Mouse (Mus musculus): ENCODE measurements around the gene Mad1l1. TPM values are rescaled to one million over a fixed set of nuclear protein-coding genes. Genes with fewer than 3 reads are reported as not detected.
A peak's percentile ranks its signal among the peaks of the same experiment; 100 is the strongest.

The Mad1l1 gene
- polyA plus RNA-seq, 1 experiment from 2014 or later = 32.2 TPM

DNA sequence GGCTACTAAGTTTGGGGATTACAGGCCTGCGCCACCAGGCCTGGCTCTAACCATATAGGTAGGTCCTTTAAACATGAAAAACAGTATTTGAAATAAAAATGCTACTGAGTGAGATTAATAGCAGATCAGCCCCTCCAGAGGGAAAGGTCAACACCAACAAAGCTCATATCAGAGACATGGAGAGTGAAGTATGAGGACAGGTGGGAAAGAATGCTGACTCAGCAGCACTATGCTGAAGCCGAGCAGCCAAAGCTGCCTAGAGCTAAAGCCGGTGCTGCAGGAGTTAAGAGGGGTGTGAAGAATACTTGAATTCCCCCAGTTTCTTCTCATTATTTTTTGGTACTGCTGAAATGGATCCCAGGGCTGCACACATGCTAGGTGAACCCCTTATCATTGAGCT, 268.9 kb downstream of the Mad1l1 start:
- Histone ChIP-seq H3K4me1 (ENCODE audit: control insufficient read depth, insufficient read depth, low read depth, low read length) (no peaks in the 10 kb centered on the region), H3K4me2 (ENCODE audit: low read length) (no peak overlapping the region), H3K4me3 (ENCODE audit: low read length) (no peak overlapping the region), H3K9me3 (ENCODE audit: control insufficient read depth, low read length) (no peaks in the 10 kb centered on the region), H3K27me3 (replicated peaks; ENCODE audit: control insufficient read depth, insufficient read depth, low read length) (no peaks in the 10 kb centered on the region), H3K9ac (ENCODE audit: low read depth, low read length) (no peak overlapping the region), H3K27ac (ENCODE audit: low read depth, low read length) (no peak overlapping the region), H3K36me3 (ENCODE audit: control insufficient read depth, insufficient read depth, low read length) (no peaks in the 10 kb centered on the region)
- ATAC-seq = no peak
- 89% methylated on average over 3 of the region's 3 CpGs for WGBS

DNA sequence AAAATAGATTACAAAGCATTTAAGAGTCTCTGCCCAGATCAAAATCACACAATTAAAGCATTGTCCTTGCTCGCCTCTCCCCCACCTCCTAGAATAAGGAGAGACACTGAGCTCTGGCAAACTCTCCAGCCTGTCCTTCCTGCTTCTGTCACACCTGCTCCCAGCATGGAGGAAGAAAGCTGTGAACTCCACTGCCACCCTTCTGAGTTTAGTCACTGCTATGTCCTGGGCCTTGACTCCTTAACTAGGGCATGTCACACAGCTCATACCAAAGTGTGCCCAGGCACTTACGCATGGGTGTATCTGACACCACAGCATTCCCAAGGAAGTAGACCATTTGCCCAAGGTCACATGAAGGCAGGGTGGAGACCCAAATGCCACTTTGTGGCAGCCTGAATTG, 275.9 kb downstream of the Mad1l1 start:
- Histone ChIP-seq H3K36me3 (ENCODE audit: control insufficient read depth, insufficient read depth, low read length) (no peaks in the 10 kb centered on the region), H3K4me2 (ENCODE audit: low read length) (no peak overlapping the region), H3K9ac (ENCODE audit: low read depth, low read length) (no peak overlapping the region), H3K4me3 (ENCODE audit: low read length) (no peak overlapping the region), H3K27me3 (replicated peaks; ENCODE audit: control insufficient read depth, insufficient read depth, low read length) (no peaks in the 10 kb centered on the region), H3K4me1 (ENCODE audit: control insufficient read depth, insufficient read depth, low read depth, low read length) (no peaks in the 10 kb centered on the region), H3K27ac (ENCODE audit: low read depth, low read length) (no peak overlapping the region), H3K9me3 (ENCODE audit: control insufficient read depth, low read length) (no peaks in the 10 kb centered on the region)
- ATAC-seq = no peak
- 86% methylated on average over 2 of the region's 2 CpGs for WGBS

- H3K27ac ChIP-seq (ENCODE audit: low read depth, low read length) = no peak overlapping the region
- WGBS = 52% methylated on average over 1 of the region's 1 CpGs
- H3K9me3 ChIP-seq (ENCODE audit: control insufficient read depth, low read length) = no peaks in the 10 kb centered on the region
- no peak overlapping the region for H3K9ac ChIP-seq (ENCODE audit: low read depth, low read length)
- H3K4me3 ChIP-seq (ENCODE audit: low read length) = no peak overlapping the region
- H3K4me1 ChIP-seq (ENCODE audit: control insufficient read depth, insufficient read depth, low read depth, low read length) = no peaks in the 10 kb centered on the region
- H3K4me2 ChIP-seq (ENCODE audit: low read length) = no peak overlapping the region
- ATAC-seq = no peak
- H3K36me3 ChIP-seq (ENCODE audit: control insufficient read depth, insufficient read depth, low read length) = no peaks in the 10 kb centered on the region
- H3K27me3 ChIP-seq (replicated peaks; ENCODE audit: control insufficient read depth, insufficient read depth, low read length) = no peaks in the 10 kb centered on the region
Measured at GRCm38 (mm10) chr5:140043002-140043401, 278.4 kb downstream of the Mad1l1 start.

- 86% methylated on average over 3 of the region's 3 CpGs for WGBS
- Histone ChIP-seq H3K4me3 (ENCODE audit: low read length) (no peak overlapping the region), H3K9ac (ENCODE audit: low read depth, low read length) (no peak overlapping the region), H3K4me1 (ENCODE audit: control insufficient read depth, insufficient read depth, low read depth, low read length) (no peaks in the 10 kb centered on the region), H3K9me3 (ENCODE audit: control insufficient read depth, low read length) (no peaks in the 10 kb centered on the region), H3K27ac (ENCODE audit: low read depth, low read length) (no peak overlapping the region), H3K4me2 (ENCODE audit: low read length) (no peak overlapping the region), H3K27me3 (replicated peaks; ENCODE audit: control insufficient read depth, insufficient read depth, low read length) (no peaks in the 10 kb centered on the region), H3K36me3 (ENCODE audit: control insufficient read depth, insufficient read depth, low read length) (no peaks in the 10 kb centered on the region)
- peak; percentile 38; the same call in 1 of the 2 replicates for ATAC-seq
Measured at GRCm38 (mm10) chr5:140042002-140042611, 279.2 kb downstream of the Mad1l1 start.

DNA sequence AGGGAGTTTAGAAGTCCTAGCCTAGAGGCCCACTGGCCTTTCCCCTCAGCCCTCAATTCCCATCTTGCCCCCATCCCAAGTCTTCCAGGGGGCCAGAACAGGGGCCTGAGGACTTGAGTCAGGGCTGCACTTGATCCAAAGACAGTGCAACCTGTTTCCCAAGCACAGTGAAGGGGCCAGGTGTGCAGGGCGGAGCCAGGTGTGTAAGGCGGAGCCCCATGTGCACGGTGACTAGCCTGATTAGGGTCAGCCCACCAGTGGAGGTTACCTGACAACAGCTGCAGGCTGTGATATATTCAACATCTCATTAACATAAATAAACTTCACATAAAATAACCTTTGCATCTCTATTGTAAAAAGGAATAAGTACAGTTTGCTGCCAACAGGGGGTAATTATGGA, 280.3 kb downstream of the Mad1l1 start:
- no peak for ATAC-seq
- 82% methylated on average over 3 of the region's 3 CpGs for WGBS

DNA sequence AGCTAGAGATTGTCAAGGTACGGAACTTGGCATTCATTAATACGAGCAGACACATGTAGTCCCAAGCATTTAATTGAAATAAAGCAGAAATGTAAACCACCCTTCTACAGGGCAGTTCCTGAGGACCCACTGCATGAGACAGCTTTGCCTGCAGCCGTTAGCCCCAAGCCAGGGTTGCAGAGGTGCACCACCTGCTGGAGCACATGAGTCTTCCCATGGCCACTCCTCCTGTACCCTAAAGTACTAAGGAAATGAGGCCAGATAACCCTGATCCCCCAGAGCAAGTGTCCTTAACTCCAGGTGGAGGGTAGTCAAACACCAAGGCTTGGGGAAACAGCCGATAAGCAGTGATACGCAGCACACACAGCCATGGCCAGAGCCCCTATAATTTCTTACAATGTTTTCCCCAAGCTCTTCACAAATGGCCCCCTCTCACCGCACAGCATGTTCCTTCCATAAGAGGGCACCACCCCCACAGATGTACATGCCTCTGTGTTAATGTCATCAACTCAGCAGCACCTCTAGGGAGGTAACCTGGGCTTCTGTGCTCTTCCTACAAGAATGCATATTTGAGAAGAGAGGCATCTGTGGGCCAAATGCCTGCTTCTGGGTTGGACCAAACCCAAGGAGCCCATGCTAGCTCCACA, 283.6 kb downstream of the Mad1l1 start:
- WGBS = 86% methylated on average over 6 of the region's 6 CpGs

More for the DNA sequence above, 280.3 kb downstream of the Mad1l1 start:
- no peak overlapping the region for H3K9ac ChIP-seq (ENCODE audit: low read depth, low read length)
- H3K4me1 ChIP-seq (ENCODE audit: control insufficient read depth, insufficient read depth, low read depth, low read length) = no peaks in the 10 kb centered on the region
- H3K27me3 ChIP-seq (replicated peaks; ENCODE audit: control insufficient read depth, insufficient read depth, low read length) = no peaks in the 10 kb centered on the region
- no peak overlapping the region for H3K4me3 ChIP-seq (ENCODE audit: low read length)
- no peak overlapping the region for H3K27ac ChIP-seq (ENCODE audit: low read depth, low read length)
- no peaks in the 10 kb centered on the region for H3K36me3 ChIP-seq (ENCODE audit: control insufficient read depth, insufficient read depth, low read length)
- no peaks in the 10 kb centered on the region for H3K9me3 ChIP-seq (ENCODE audit: control insufficient read depth, low read length)
- H3K4me2 ChIP-seq (ENCODE audit: low read length) = no peak overlapping the region

GRCm38 (mm10) chr5:140035641-140036040, 285.7 kb downstream of the Mad1l1 start:
- Histone ChIP-seq H3K27ac (ENCODE audit: low read depth, low read length) (no peak overlapping the region), H3K4me3 (ENCODE audit: low read length) (no peak overlapping the region), H3K36me3 (ENCODE audit: control insufficient read depth, insufficient read depth, low read length) (no peaks in the 10 kb centered on the region), H3K9me3 (ENCODE audit: control insufficient read depth, low read length) (no peaks in the 10 kb centered on the region), H3K27me3 (replicated peaks; ENCODE audit: control insufficient read depth, insufficient read depth, low read length) (no peaks in the 10 kb centered on the region), H3K9ac (ENCODE audit: low read depth, low read length) (no peak overlapping the region), H3K4me1 (ENCODE audit: control insufficient read depth, insufficient read depth, low read depth, low read length) (no peaks in the 10 kb centered on the region), H3K4me2 (ENCODE audit: low read length) (no peak overlapping the region)
- WGBS = 52% methylated on average over 3 of the region's 3 CpGs
- no peak for ATAC-seq

More for the DNA sequence above, 283.6 kb downstream of the Mad1l1 start:
- no peak for ATAC-seq
- Histone ChIP-seq H3K36me3 (ENCODE audit: control insufficient read depth, insufficient read depth, low read length) (no peaks in the 10 kb centered on the region), H3K9ac (ENCODE audit: low read depth, low read length) (no peak overlapping the region), H3K27me3 (replicated peaks; ENCODE audit: control insufficient read depth, insufficient read depth, low read length) (no peaks in the 10 kb centered on the region), H3K9me3 (ENCODE audit: control insufficient read depth, low read length) (no peaks in the 10 kb centered on the region), H3K4me1 (ENCODE audit: control insufficient read depth, insufficient read depth, low read depth, low read length) (no peaks in the 10 kb centered on the region), H3K4me2 (ENCODE audit: low read length) (no peak overlapping the region), H3K27ac (ENCODE audit: low read depth, low read length) (no peak overlapping the region), H3K4me3 (ENCODE audit: low read length) (no peak overlapping the region)

DNA sequence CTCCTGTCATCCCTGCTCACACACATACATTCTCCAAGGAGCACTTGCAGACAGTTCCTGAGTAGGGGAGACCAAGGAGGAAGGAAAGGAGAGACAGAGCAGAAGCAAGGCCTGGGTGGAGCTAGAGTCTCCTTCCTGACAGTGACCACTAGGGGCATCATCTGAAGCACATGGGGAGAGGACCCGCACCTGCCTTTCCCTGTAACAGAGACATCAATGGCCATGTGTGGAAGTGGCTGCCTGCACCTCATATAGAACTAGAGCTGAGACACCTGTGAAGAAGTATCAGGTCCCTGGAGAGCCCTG, 286.4 kb downstream of the Mad1l1 start:
- no peak for ATAC-seq
- no peaks in the 10 kb centered on the region for H3K27me3 ChIP-seq (replicated peaks; ENCODE audit: control insufficient read depth, insufficient read depth, low read length)
- no peak overlapping the region for H3K4me3 ChIP-seq (ENCODE audit: low read length)
- H3K4me2 ChIP-seq (ENCODE audit: low read length) = no peak overlapping the region
- H3K4me1 ChIP-seq (ENCODE audit: control insufficient read depth, insufficient read depth, low read depth, low read length) = no peaks in the 10 kb centered on the region
- H3K27ac ChIP-seq (ENCODE audit: low read depth, low read length) = no peak overlapping the region
- H3K36me3 ChIP-seq (ENCODE audit: control insufficient read depth, insufficient read depth, low read length) = no peaks in the 10 kb centered on the region
- H3K9me3 ChIP-seq (ENCODE audit: control insufficient read depth, low read length) = no peaks in the 10 kb centered on the region
- H3K9ac ChIP-seq (ENCODE audit: low read depth, low read length) = no peak overlapping the region
- WGBS = 33% methylated on average over 1 of the region's 1 CpGs

DNA sequence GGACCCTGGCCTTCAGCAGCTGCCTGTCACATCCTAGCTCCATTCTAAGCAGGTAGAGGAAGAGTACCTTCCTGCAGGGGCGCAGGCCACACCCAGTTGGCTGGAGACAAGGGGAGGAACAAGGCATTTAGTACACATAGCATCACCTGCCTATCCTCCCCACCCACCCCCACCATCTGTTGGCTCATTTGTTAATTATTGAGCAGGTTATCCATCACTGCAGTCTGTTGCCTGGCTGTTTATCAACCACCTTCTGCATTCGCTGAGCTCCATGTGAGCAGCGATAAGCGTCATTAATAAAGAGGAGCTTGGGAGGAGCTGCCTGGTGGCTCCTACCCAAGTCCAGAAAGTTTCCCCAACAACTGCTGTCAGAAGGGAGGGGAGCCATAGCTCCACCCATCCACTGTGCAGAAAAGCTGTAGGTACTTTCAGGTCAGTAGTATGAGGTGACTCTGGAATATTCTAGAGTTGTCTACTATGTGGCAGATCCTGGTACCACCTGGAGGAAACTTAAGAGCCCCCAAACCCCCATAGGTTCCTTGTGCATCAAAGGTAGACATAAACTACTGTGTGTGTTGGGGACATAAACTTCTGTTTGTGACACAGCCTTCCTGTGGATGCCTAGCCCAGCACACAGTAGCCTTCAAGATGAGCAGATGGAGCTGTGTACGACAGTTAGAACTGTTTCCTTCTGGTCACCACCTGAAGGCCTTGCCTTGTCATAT, 286.9 kb downstream of the Mad1l1 start:
- Histone ChIP-seq H3K27ac (ENCODE audit: low read depth, low read length) (no peak overlapping the region), H3K9ac (ENCODE audit: low read depth, low read length) (no peak overlapping the region)
- 81% methylated on average over 5 of the region's 5 CpGs for WGBS

More for the DNA sequence above, 286.9 kb downstream of the Mad1l1 start:
- Histone ChIP-seq H3K4me1 (ENCODE audit: control insufficient read depth, insufficient read depth, low read depth, low read length) (no peaks in the 10 kb centered on the region), H3K4me2 (ENCODE audit: low read length) (no peak overlapping the region), H3K27me3 (replicated peaks; ENCODE audit: control insufficient read depth, insufficient read depth, low read length) (no peaks in the 10 kb centered on the region), H3K4me3 (ENCODE audit: low read length) (no peak overlapping the region), H3K9me3 (ENCODE audit: control insufficient read depth, low read length) (no peaks in the 10 kb centered on the region), H3K36me3 (ENCODE audit: control insufficient read depth, insufficient read depth, low read length) (no peaks in the 10 kb centered on the region)
- ATAC-seq = no peak
